Mouse (Mus musculus) liver, postnatal 0 days (tissue): ENCODE results near the gene Sulf2.

ENCODE experiments used
- CTCF ChIP-seq: sonication (generic); IDR thresholded peaks from 2 replicates; pipeline ENCODE4 v1.5.1; 2016; ENCODE audit warnings: antibody characterized with exemption, low read depth
- EP300 ChIP-seq: IDR thresholded peaks from 2 replicates; pipeline ENCODE4 v1.6.1; 2016; ENCODE audit warnings: antibody characterized with exemption, low read depth, mild to moderate bottlenecking

- TF ChIP-seq CTCF (no peak), EP300 (no peak)
These were observed 29.1 kb downstream of the Sulf2 start for GRCm38 (mm10) chr2:166126343-166126742.
